Comparison of ENCODE assay signal across 8 mouse cellular contexts in genomic region chr10:26078521-26079142, GRCm38 (mm10). TPM values are rescaled to one million over a fixed set of nuclear protein-coding genes. Genes with fewer than 3 reads are reported as not detected.
DNase-seq lines count a peak whose midpoint lies in the region; ATAC-seq and TF ChIP-seq lines count a peak whose summit lies in the region.

Gene Tmem200a (minus strand): TSS chr10:26079052.

- peak; percentile 81 for TF ChIP-seq CTCF in kidney, postnatal 0 days (IDR thresholded peaks at IDR 0.05; ENCODE audit: low read depth)

- H3K36me3 ChIP-seq in megakaryocyte, embryonic 14.5 days (replicated peaks; ENCODE audit: low read length), result no peaks in the 10 kb centered on the region
- H3K36me3 ChIP-seq in embryonic facial prominence, embryonic 15.5 days, result no peaks in the 10 kb centered on the region
- H3K36me3 ChIP-seq in heart, embryonic 14.5 days (ENCODE audit: control insufficient read depth, insufficient read depth, low read length), result no peaks in the 10 kb centered on the region
- no peaks in the 10 kb centered on the region for H3K36me3 ChIP-seq in kidney, postnatal 0 days (ENCODE audit: insufficient read depth, low read length)
- H3K36me3 ChIP-seq in limb, embryonic 15.5 days, result no peaks in the 10 kb centered on the region
- no peaks in the 10 kb centered on the region for H3K36me3 ChIP-seq in myocyte (ENCODE audit: control insufficient read depth, insufficient read depth)

- peak within 1 kb of the TSS; percentile 42 for H3K9ac ChIP-seq in embryonic facial prominence, embryonic 15.5 days
- peak within 1 kb of the TSS; percentile 62 for H3K9ac ChIP-seq in heart, embryonic 14.5 days (ENCODE audit: low read length)
- peak within 1 kb of the TSS; percentile 44 for H3K9ac ChIP-seq in kidney, postnatal 0 days (ENCODE audit: low read depth, low read length)
- H3K9ac ChIP-seq in limb, embryonic 15.5 days, result peak within 1 kb of the TSS; percentile 52

- no peak for ATAC-seq in megakaryocyte, adult 5-6 weeks (ENCODE audit: poor library complexity, severe bottlenecking)
- ATAC-seq in embryonic facial prominence, embryonic 15.5 days (ENCODE audit: insufficient number of reproducible peaks, low FRiP score, low TSS enrichment, low read depth), result peak; percentile 75; the same call in 1 of the 2 replicates
- ATAC-seq in heart, embryonic 14.5 days (ENCODE audit: insufficient number of reproducible peaks, insufficient read depth, low FRiP score, low read depth), result no peak
- ATAC-seq in kidney, postnatal 0 days (replicated peaks; ENCODE audit: low FRiP score, low read depth), result peak; percentile 75
- ATAC-seq in limb, embryonic 15.5 days (ENCODE audit: insufficient number of reproducible peaks, low FRiP score, low TSS enrichment, low read depth), result peak; percentile 63; the same call in 1 of the 2 replicates

- peak within 1 kb of the TSS; percentile 95 for H3K4me2 ChIP-seq in embryonic facial prominence, embryonic 15.5 days (replicated peaks)
- peak within 1 kb of the TSS; percentile 97 for H3K4me2 ChIP-seq in heart, embryonic 14.5 days (ENCODE audit: low read length)
- peak within 1 kb of the TSS; percentile 77 for H3K4me2 ChIP-seq in kidney, postnatal 0 days (ENCODE audit: low read length)
- peak within 1 kb of the TSS; percentile 93 for H3K4me2 ChIP-seq in limb, embryonic 15.5 days
- peak within 1 kb of the TSS; percentile 65 for H3K4me2 ChIP-seq in myocyte (ENCODE audit: low read depth)

- no peaks in the 10 kb centered on the region for H3K79me2 ChIP-seq in myocyte (ENCODE audit: control insufficient read depth, insufficient read depth)

- under 1% methylated on average over 41 of the region's 46 CpGs for WGBS in embryonic facial prominence, embryonic 15.5 days
- WGBS in heart, embryonic 14.5 days, result under 1% methylated on average over 46 of the region's 46 CpGs
- under 1% methylated on average over 46 of the region's 46 CpGs for WGBS in kidney, postnatal 0 days
- under 1% methylated on average over 46 of the region's 46 CpGs for WGBS in limb, embryonic 15.5 days

- peak within 1 kb of the TSS; percentile 64 for H3ac ChIP-seq in myocyte (ENCODE audit: control insufficient read depth, insufficient read length)

- peak; percentile 90 for DNase-seq in kidney, postnatal 0 days (ENCODE audit: low spot score)
- DNase-seq in testis, postnatal 10 days (ENCODE audit: low spot score), result peak; percentile 73

- peaks cover 7% of the 10 kb centered on the region; the same call in 1 of the 2 replicates for H3K4me1 ChIP-seq in megakaryocyte, embryonic 14.5 days
- 0 out of 2 replicates have a peak, but pooled peaks cover 10% of the 10 kb centered on the region for H3K4me1 ChIP-seq in embryonic facial prominence, embryonic 15.5 days
- H3K4me1 ChIP-seq in heart, embryonic 14.5 days (ENCODE audit: control insufficient read depth in 2 of 2, insufficient read depth in 2 of 2, low read length in 2 of 2), result peaks cover 0 to 3% of the 10 kb centered on the region in 2 experiments; a peak in 3 of 4 replicates
- H3K4me1 ChIP-seq in kidney, postnatal 0 days (replicated peaks; ENCODE audit: insufficient read depth, low read length), result peaks cover 6% of the 10 kb centered on the region; the same call in 1 of the 2 replicates
- peaks cover 13% of the 10 kb centered on the region for H3K4me1 ChIP-seq in limb, embryonic 15.5 days

- H3K9me3 ChIP-seq in megakaryocyte, embryonic 14.5 days, result 0 out of 2 replicates have a peak, but pooled peaks cover 11% of the 10 kb centered on the region
- no peaks in the 10 kb centered on the region for H3K9me3 ChIP-seq in embryonic facial prominence, embryonic 15.5 days (replicated peaks)
- H3K9me3 ChIP-seq in heart, embryonic 14.5 days (ENCODE audit: control insufficient read depth, low read length), result no peaks in the 10 kb centered on the region
- H3K9me3 ChIP-seq in kidney, postnatal 0 days (replicated peaks; ENCODE audit: low read length), result no peaks in the 10 kb centered on the region
- no peaks in the 10 kb centered on the region for H3K9me3 ChIP-seq in limb, embryonic 15.5 days

- peaks cover 17% of the 10 kb centered on the region for H3K27me3 ChIP-seq in megakaryocyte, embryonic 14.5 days (replicated peaks)
- H3K27me3 ChIP-seq in embryonic facial prominence, embryonic 15.5 days, result 0 out of 2 replicates have a peak, but pooled peaks cover 6% of the 10 kb centered on the region
- H3K27me3 ChIP-seq in heart, embryonic 14.5 days (ENCODE audit: control insufficient read depth, insufficient read depth, low read length), result peaks cover 32% of the 10 kb centered on the region
- H3K27me3 ChIP-seq in kidney, postnatal 0 days (ENCODE audit: insufficient read depth, low read length), result peaks cover 13% of the 10 kb centered on the region; the same call in 1 of the 2 replicates
- H3K27me3 ChIP-seq in limb, embryonic 15.5 days, result peaks cover 4% of the 10 kb centered on the region
- H3K27me3 ChIP-seq in myocyte (ENCODE audit: control insufficient read depth, insufficient read depth, insufficient read length), result no peaks in the 10 kb centered on the region

- TF ChIP-seq POLR2A in myocyte (IDR thresholded peaks at IDR 0.05; ENCODE audit: insufficient read length, low read depth), result no peak

- peak within 1 kb of the TSS; percentile 71 for H3K4me3 ChIP-seq in megakaryocyte, embryonic 14.5 days (replicated peaks)
- H3K4me3 ChIP-seq in embryonic facial prominence, embryonic 15.5 days (replicated peaks), result peak within 1 kb of the TSS; percentile 63
- peak within 1 kb of the TSS; percentile 52 to 64 for H3K4me3 ChIP-seq in heart, embryonic 14.5 days (ENCODE audit: control insufficient read depth in 1 of 2, insufficient read depth in 1 of 2, low read depth in 1 of 2, low read length in 2 of 2)
- peak within 1 kb of the TSS; percentile 56 for H3K4me3 ChIP-seq in kidney, postnatal 0 days (replicated peaks; ENCODE audit: low read depth, low read length)
- peak within 1 kb of the TSS; percentile 62 for H3K4me3 ChIP-seq in limb, embryonic 15.5 days
- peak within 1 kb of the TSS; percentile 47 for H3K4me3 ChIP-seq in myocyte

- H3K27ac ChIP-seq in embryonic facial prominence, embryonic 15.5 days (replicated peaks), result peak within 1 kb of the TSS; percentile 34
- H3K27ac ChIP-seq in heart, embryonic 14.5 days (replicated peaks in 1 of 2; ENCODE audit: control insufficient read depth in 1 of 2, insufficient read depth in 1 of 2, low read depth in 2 of 2, low read length in 2 of 2), result no peak within 1 kb of the TSS
- H3K27ac ChIP-seq in kidney, postnatal 0 days, result no peak within 1 kb of the TSS
- no peak within 1 kb of the TSS for H3K27ac ChIP-seq in limb, embryonic 15.5 days

TF ChIP-seq in myocyte, 11 proteins besides CTCF, POLR2A, EP300 and RAD21:
- TF ChIP-seq TCF12 (IDR thresholded peaks at IDR 0.05; ENCODE audit: insufficient read depth, poor library complexity, severe bottlenecking), result no peak
- no peak for TF ChIP-seq SRF (IDR thresholded peaks at IDR 0.05; ENCODE audit: control insufficient read depth, insufficient read length, low read depth)
- no peak for TF ChIP-seq CEBPB (IDR thresholded peaks at IDR 0.05; ENCODE audit: insufficient read depth, poor library complexity, severe bottlenecking)
- no peak for TF ChIP-seq MYOD1 (IDR thresholded peaks at IDR 0.05; ENCODE audit: control insufficient read depth in 1 of 3, insufficient read length in 2 of 3, low read depth in 2 of 3)
- TF ChIP-seq POLR2AphosphoS2 (IDR thresholded peaks at IDR 0.05; ENCODE audit: insufficient read length, low read depth), result no peak
- no peak for TF ChIP-seq E2F4 (IDR thresholded peaks at IDR 0.05; ENCODE audit: insufficient read depth)
- TF ChIP-seq MAX (IDR thresholded peaks at IDR 0.05; ENCODE audit: low read depth), result no peak
- no peak for TF ChIP-seq TCF3 (IDR thresholded peaks at IDR 0.05; ENCODE audit: insufficient read length, low read depth)
- no peak for TF ChIP-seq USF1 (IDR thresholded peaks at IDR 0.05; ENCODE audit: low read depth)
- TF ChIP-seq MYOG (IDR thresholded peaks at IDR 0.05; ENCODE audit: control insufficient read depth in 1 of 3, insufficient read depth in 1 of 3, insufficient read length in 2 of 3, low read depth in 2 of 3), result no peak
- no peak for TF ChIP-seq REST (IDR thresholded peaks at IDR 0.05; ENCODE audit: insufficient read depth, insufficient read length)
TF ChIP-seq in myocyte: peak in this region for 0.

RNA-seq across cellular contexts. Expression of gene Tmem200a, which starts in this region (rescaled TPM):
- not detected in 2 replicates for polyA plus RNA-seq in megakaryocyte, embryonic 14.5 days (2012; ENCODE audit: insufficient read depth, low replicate concordance)
- not detected in 2 replicates for total RNA-seq in megakaryocyte, adult 5-6 weeks (2015)
- not detected in 2 replicates for total RNA-seq in megakaryocyte, adult 5-6 weeks (2017)
- 14.8 and 15.8 TPM in 2 replicates for polyA plus RNA-seq in embryonic facial prominence, embryonic 15.5 days (2015; fragmentation: Nextera tagmentation; extraction: Ambion mirVana)
- polyA plus RNA-seq in heart, embryonic 14.5 days (2014; fragmentation: Nextera tagmentation; extraction: Ambion mirVana), result 0.81 and 1.5 TPM in 2 replicates
- 1.9 and 3.0 TPM in 2 replicates for polyA plus RNA-seq in kidney, postnatal 0 days (2015; fragmentation: Nextera tagmentation; extraction: Ambion mirVana)
- 9.6 and 10.1 TPM in 2 replicates for polyA plus RNA-seq in limb, embryonic 15.5 days (2015; fragmentation: Nextera tagmentation; extraction: Ambion mirVana)
- 1.4 TPM for polyA plus RNA-seq in myocyte (2012; fragmentation: generic; extraction: Trizol)

Comparison
In these comparisons a context has a peak if more than half of its experiments do, and no peak if none do; other contexts are left out.
1. ATAC-seq: peak in embryonic facial prominence, embryonic 15.5 days (single experiment), kidney, postnatal 0 days (single experiment) and limb, embryonic 15.5 days (single experiment); none in megakaryocyte, adult 5-6 weeks (single experiment) and heart, embryonic 14.5 days (single experiment).
2. Peak in every context shown above with its lines, with median percentiles within 50 percentile points of each other: H3K4me3 ChIP-seq, H3K4me2 ChIP-seq and H3K9ac ChIP-seq.